Mouse (Mus musculus) MEL (cell line): ENCODE measurements at regions not wholly inside any gene's neighbourhood (a gene's known extent, or its start where the extent isn't known, plus 50 kb on each side); places are given as distances from the start of the nearest gene placed in this dataset.

Experiments
- BHLHE40 ChIP-seq: IDR thresholded peaks from 2 replicates; pipeline ENCODE4 v1.6.1; 2012; ENCODE audit warnings: low read depth, mild to moderate bottlenecking, inconsistent platforms, low read length, improper control_type of control experiment, borderline replicate concordance
- CHD2 ChIP-seq: IDR thresholded peaks from 2 replicates; pipeline ENCODE4 v1.6.1; 2011; ENCODE audit warnings: low read length, improper control_type of control experiment
- CTCF ChIP-seq, 3 experiments: IDR thresholded peaks in 2 of 3; conservative IDR thresholded peaks in 1 of 3; 2 replicates each; pipeline ENCODE4 v1.5.1; 2011 to 2012; ENCODE audit warnings: low read length in 3 of 3, low read depth in 2 of 3, mild to moderate bottlenecking in 2 of 3, improper control_type of control experiment in 1 of 3, inconsistent platforms in 1 of 3, mixed read lengths in 1 of 3, moderate library complexity in 1 of 3; ENCODE audit not compliant: control insufficient read depth in 1 of 3, insufficient read depth in 1 of 3, poor library complexity in 1 of 3, severe bottlenecking in 1 of 3
- EP300 ChIP-seq, 2 experiments: IDR thresholded peaks; 2 replicates each; pipeline ENCODE4 v1.6.1; 2011; ENCODE audit warnings: improper control_type of control experiment in 2 of 2, low read length in 2 of 2, low read depth in 1 of 2, mild to moderate bottlenecking in 1 of 2
- MAFK ChIP-seq: IDR thresholded peaks from 2 replicates; pipeline ENCODE4 v1.6.1; 2011; ENCODE audit warnings: low read depth, mild to moderate bottlenecking, low read length, improper control_type of control experiment, borderline replicate concordance
- MAX ChIP-seq: IDR thresholded peaks from 2 replicates; pipeline ENCODE4 v1.6.1; 2011; ENCODE audit warnings: low read length, improper control_type of control experiment
- MAZ ChIP-seq: IDR thresholded peaks from 2 replicates; pipeline ENCODE4 v1.6.1; 2012; ENCODE audit warnings: low read depth, mild to moderate bottlenecking, inconsistent platforms, low read length, improper control_type of control experiment
- MXI1 ChIP-seq: IDR thresholded peaks from 2 replicates; pipeline ENCODE4 v1.6.1; 2011; ENCODE audit warnings: mild to moderate bottlenecking, low read depth, low read length, improper control_type of control experiment
- POLR2A ChIP-seq, 2 experiments: IDR thresholded peaks; 2 replicates each; pipeline ENCODE4 v1.6.1; 2011 to 2012; ENCODE audit warnings: low read length in 2 of 2, mild to moderate bottlenecking in 2 of 2, control low read depth in 1 of 2, improper control_type of control experiment in 1 of 2, low read depth in 1 of 2, moderate library complexity in 1 of 2; ENCODE audit not compliant: control insufficient read depth in 1 of 2, insufficient read depth in 1 of 2, poor library complexity in 1 of 2
- TCF12 ChIP-seq: IDR thresholded peaks from 2 replicates; pipeline ENCODE4 v1.6.1; 2014; ENCODE audit warnings: low read depth, mild to moderate bottlenecking, inconsistent platforms, low read length, improper control_type of control experiment, moderate library complexity
- USF1 ChIP-seq: IDR thresholded peaks from 2 replicates; pipeline ENCODE4 v1.6.1; 2014; ENCODE audit warnings: low read depth, mild to moderate bottlenecking, inconsistent platforms, low read length, improper control_type of control experiment, moderate library complexity
- ZKSCAN1 ChIP-seq: IDR thresholded peaks from 2 replicates; pipeline ENCODE4 v1.6.1; 2012; ENCODE audit warnings: low read depth, mild to moderate bottlenecking, inconsistent platforms, low read length, improper control_type of control experiment, moderate library complexity

DNA sequence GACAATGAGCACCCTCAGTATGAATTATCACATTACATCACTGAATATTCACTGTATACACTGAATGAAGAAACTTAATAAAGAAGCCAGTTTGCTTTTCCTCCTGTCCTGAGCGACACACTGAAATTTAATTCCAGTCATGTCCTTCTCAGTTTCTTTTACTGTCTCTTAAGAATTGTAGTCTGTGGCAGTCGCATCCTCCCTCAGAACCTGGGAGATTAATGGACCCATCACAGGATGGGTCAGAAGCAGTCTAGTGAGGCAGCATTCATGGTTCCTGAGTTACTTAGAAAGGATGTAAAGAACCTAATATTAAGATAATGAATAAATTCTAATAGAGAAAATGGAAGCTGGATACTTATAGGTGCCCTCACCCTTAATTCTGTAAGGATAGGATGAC, 349.5 kb downstream of the Tmem135 start:
- TF ChIP-seq CTCF (IDR thresholded peaks at IDR 0.05 in 2 of 3, conservative IDR thresholded peaks at IDR 0.05 in 1 of 3; ENCODE audit: control insufficient read depth in 1 of 3, insufficient read depth in 1 of 3, low read depth in 2 of 3, low read length in 3 of 3, poor library complexity in 1 of 3, severe bottlenecking in 1 of 3) = no peak
- TF ChIP-seq EP300 (IDR thresholded peaks at IDR 0.05; ENCODE audit: low read depth in 1 of 2, low read length in 2 of 2) = no peak
- no peak for TF ChIP-seq BHLHE40
- no peak for TF ChIP-seq TCF12
- no peak for TF ChIP-seq MAZ
- TF ChIP-seq MAFK = no peak
- no peak for TF ChIP-seq ZKSCAN1
- TF ChIP-seq USF1 = no peak
- no peak for TF ChIP-seq POLR2A (IDR thresholded peaks at IDR 0.05; ENCODE audit: control insufficient read depth in 1 of 2, insufficient read depth in 1 of 2, low read depth in 1 of 2, low read length in 2 of 2, poor library complexity in 1 of 2)
- TF ChIP-seq MAX = no peak
- TF ChIP-seq MXI1 = no peak
- no peak for TF ChIP-seq CHD2
